Mouse (Mus musculus): ENCODE results near the gene Abcb1b. TPM values are rescaled to one million over a fixed set of nuclear protein-coding genes. Genes with fewer than 3 reads are reported as not detected.
"Not testable (repeated sequence)": the region's sequence is repeated elsewhere in the genome, so short reads cannot be mapped to it uniquely, and the experiment has no call there.

The Abcb1b gene
- 0.44 and 0.82 TPM in 2 replicates for polyA plus RNA-seq (2015; fragmentation: Nextera tagmentation; extraction: Ambion mirVana)

GRCm38 (mm10) chr5:8797987-8798751, at the start of gene Abcb1b:
TSS of gene Abcb1b (plus strand) at chr5:8798147.
- H3K4me2 ChIP-seq: peak within 1 kb of the TSS; percentile 99
- H3K4me3 ChIP-seq: peak within 1 kb of the TSS; percentile 57
- ATAC-seq (replicated peaks): peak; percentile 94
- H3K36me3 ChIP-seq (replicated peaks): no peaks in the 10 kb centered on the region
- H3K9ac ChIP-seq: peak within 1 kb of the TSS; percentile 52
- no peak within 1 kb of the TSS for H3K27ac ChIP-seq
- H3K27me3 ChIP-seq (replicated peaks): no peaks in the 10 kb centered on the region
- under 1% methylated on average over 48 of the region's 48 CpGs for WGBS
- peaks cover 6% of the 10 kb centered on the region; the same call in 1 of the 2 replicates for H3K4me1 ChIP-seq
- no peaks in the 10 kb centered on the region for H3K9me3 ChIP-seq

- no peak overlapping the region for H3K27ac ChIP-seq
- no peak for ATAC-seq (replicated peaks)
- WGBS: 70% methylated on average over 3 of the region's 3 CpGs
- H3K9me3 ChIP-seq: no peaks in the 10 kb centered on the region
- H3K27me3 ChIP-seq (replicated peaks): no peaks in the 10 kb centered on the region
- no peak overlapping the region for H3K4me2 ChIP-seq
- H3K9ac ChIP-seq: no peak overlapping the region
- H3K36me3 ChIP-seq (replicated peaks): no peaks in the 10 kb centered on the region
- no peak overlapping the region for H3K4me3 ChIP-seq
- H3K4me1 ChIP-seq: no peaks in the 10 kb centered on the region
These were observed 25.1 kb upstream of the Abcb1b start for GRCm38 (mm10) chr5:8772866-8773265.

GRCm38 (mm10) chr5:8778311-8778710, 19.6 kb upstream of the Abcb1b start:
- no peak overlapping the region for H3K4me3 ChIP-seq
- H3K9me3 ChIP-seq: no peaks in the 10 kb centered on the region
- 82% methylated on average over 2 of the region's 2 CpGs for WGBS
- no peaks in the 10 kb centered on the region for H3K4me1 ChIP-seq
- no peak overlapping the region for H3K4me2 ChIP-seq
- ATAC-seq (replicated peaks): no peak
- no peak overlapping the region for H3K9ac ChIP-seq
- no peaks in the 10 kb centered on the region for H3K27me3 ChIP-seq (replicated peaks)
- H3K27ac ChIP-seq: no peak overlapping the region
- H3K36me3 ChIP-seq (replicated peaks): no peaks in the 10 kb centered on the region

DNA sequence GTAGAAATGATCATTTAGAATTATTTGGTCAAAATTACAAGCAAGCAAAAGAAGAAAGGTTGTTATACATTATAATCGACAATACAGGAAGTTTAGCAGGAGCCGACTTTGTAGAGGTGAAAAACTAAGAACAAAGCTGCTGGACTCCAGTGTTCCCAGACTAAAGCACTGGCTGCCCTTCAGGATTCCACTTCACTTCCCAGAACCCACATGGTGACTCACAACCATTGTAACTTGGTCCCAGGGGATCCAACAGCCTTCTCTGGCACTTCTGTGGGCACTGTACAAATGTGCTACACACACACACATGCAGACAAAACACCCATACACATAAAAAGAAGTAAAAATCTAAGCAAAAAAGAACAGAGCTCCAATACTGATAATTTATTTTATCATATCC, 19.2 kb upstream of the Abcb1b start:
- Histone ChIP-seq H3K4me2 (no peak overlapping the region), H3K9me3 (no peaks in the 10 kb centered on the region), H3K36me3 (replicated peaks) (no peaks in the 10 kb centered on the region), H3K27ac (no peak overlapping the region), H3K4me1 (no peaks in the 10 kb centered on the region), H3K9ac (no peak overlapping the region), H3K4me3 (no peak overlapping the region), H3K27me3 (replicated peaks) (no peaks in the 10 kb centered on the region)
- 93% methylated on average over 2 of the region's 2 CpGs for WGBS
- no peak for ATAC-seq (replicated peaks)

GRCm38 (mm10) chr5:8792281-8792680, 5.7 kb upstream of the Abcb1b start:
- Histone ChIP-seq H3K4me2 (no peak overlapping the region), H3K4me3 (no peak overlapping the region), H3K4me1 (no peaks in the 10 kb centered on the region), H3K36me3 (replicated peaks) (no peaks in the 10 kb centered on the region), H3K9me3 (no peaks in the 10 kb centered on the region), H3K27ac (no peak overlapping the region), H3K27me3 (replicated peaks) (no peaks in the 10 kb centered on the region), H3K9ac (no peak overlapping the region)
- ATAC-seq (replicated peaks): no peak
- WGBS: 76% methylated on average over 4 of the region's 4 CpGs

DNA sequence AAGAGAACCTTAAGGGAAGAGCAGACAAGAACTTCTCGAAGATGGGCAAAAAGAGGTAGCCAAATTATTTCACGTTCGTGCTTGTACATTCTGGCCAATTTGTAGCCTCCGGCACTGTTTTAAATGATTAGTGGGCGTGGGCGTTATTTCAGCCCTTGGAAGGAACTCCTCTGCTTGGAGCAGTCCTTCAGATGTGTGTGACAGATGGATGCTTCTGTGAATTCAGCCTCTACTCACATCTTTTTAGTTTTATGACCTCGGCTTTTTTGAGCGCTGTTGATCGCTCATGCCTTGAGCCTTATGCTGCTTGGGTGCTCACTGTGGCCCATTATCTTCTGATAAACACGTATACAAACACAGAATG, 787 bp downstream of the Abcb1b start:
- Histone ChIP-seq H3K27ac (no peak overlapping the region), H3K27me3 (replicated peaks) (no peaks in the 10 kb centered on the region), H3K9me3 (no peaks in the 10 kb centered on the region), H3K36me3 (replicated peaks) (no peaks in the 10 kb centered on the region), H3K4me3 (peak overlapping the region; percentile 57), H3K4me1 (peaks cover 6% of the 10 kb centered on the region; the same call in 1 of the 2 replicates), H3K4me2 (peak overlapping the region; percentile 99), H3K9ac (0 out of 2 replicates have a peak overlapping the region, but pooled peaks have one; percentile 52)
- peak; percentile 10; the same call in 1 of the 2 replicates for ATAC-seq (replicated peaks)
- 24% methylated on average over 10 of the region's 10 CpGs for WGBS

DNA sequence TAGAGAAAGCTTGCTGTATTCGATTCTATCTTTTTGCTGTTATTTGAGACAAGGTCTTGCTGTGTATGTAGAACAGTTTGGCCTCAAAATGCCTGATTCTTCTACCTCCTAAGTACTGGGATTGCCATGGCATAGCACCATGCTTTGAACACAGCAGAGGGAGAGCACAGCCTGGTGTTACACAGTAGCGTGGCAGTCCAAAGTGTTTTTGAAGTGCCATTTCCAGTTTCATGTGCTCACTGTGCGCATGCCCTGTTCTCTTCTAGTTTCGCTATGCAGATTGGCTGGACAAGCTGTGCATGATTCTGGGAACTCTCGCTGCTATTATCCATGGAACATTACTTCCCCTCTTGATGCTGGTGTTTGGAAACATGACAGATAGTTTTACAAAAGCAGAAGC, 7.8 kb downstream of the Abcb1b start:
- Histone ChIP-seq H3K27me3 (replicated peaks) (no peaks in the 10 kb centered on the region), H3K9ac (no peak overlapping the region), H3K4me2 (no peak overlapping the region), H3K27ac (no peak overlapping the region), H3K4me3 (no peak overlapping the region), H3K36me3 (replicated peaks) (no peaks in the 10 kb centered on the region), H3K4me1 (no peaks in the 10 kb centered on the region), H3K9me3 (no peaks in the 10 kb centered on the region)
- WGBS: 87% methylated on average over 5 of the region's 5 CpGs
- no peak for ATAC-seq (replicated peaks)

- no peak overlapping the region for H3K9ac ChIP-seq
- no peaks in the 10 kb centered on the region for H3K4me1 ChIP-seq
- no peak for ATAC-seq (replicated peaks)
- no peak overlapping the region for H3K4me3 ChIP-seq
- H3K4me2 ChIP-seq: no peak overlapping the region
- no peaks in the 10 kb centered on the region for H3K27me3 ChIP-seq (replicated peaks)
- H3K36me3 ChIP-seq (replicated peaks): no peaks in the 10 kb centered on the region
- no peak overlapping the region for H3K27ac ChIP-seq
- H3K9me3 ChIP-seq: no peaks in the 10 kb centered on the region
- 84% methylated on average over 9 of the region's 9 CpGs for WGBS
These were observed 9.4 kb downstream of the Abcb1b start for GRCm38 (mm10) chr5:8807137-8808004.

GRCm38 (mm10) chr5:8813872-8814271, 15.9 kb downstream of the Abcb1b start:
- ATAC-seq (replicated peaks): no peak
- WGBS: 89% methylated on average over 1 of the region's 1 CpGs

GRCm38 (mm10) chr5:8819635-8820591, 22.0 kb downstream of the Abcb1b start:
- H3K9ac ChIP-seq: peak overlapping the region; percentile 27; the same call in 1 of the 2 replicates

More at GRCm38 (mm10) chr5:8813872-8814271, 15.9 kb downstream of the Abcb1b start:
- Histone ChIP-seq H3K9ac (no peak overlapping the region), H3K4me1 (no peaks in the 10 kb centered on the region), H3K36me3 (replicated peaks) (no peaks in the 10 kb centered on the region), H3K4me3 (no peak overlapping the region), H3K27me3 (replicated peaks) (no peaks in the 10 kb centered on the region), H3K9me3 (no peaks in the 10 kb centered on the region), H3K4me2 (no peak overlapping the region), H3K27ac (no peak overlapping the region)

DNA sequence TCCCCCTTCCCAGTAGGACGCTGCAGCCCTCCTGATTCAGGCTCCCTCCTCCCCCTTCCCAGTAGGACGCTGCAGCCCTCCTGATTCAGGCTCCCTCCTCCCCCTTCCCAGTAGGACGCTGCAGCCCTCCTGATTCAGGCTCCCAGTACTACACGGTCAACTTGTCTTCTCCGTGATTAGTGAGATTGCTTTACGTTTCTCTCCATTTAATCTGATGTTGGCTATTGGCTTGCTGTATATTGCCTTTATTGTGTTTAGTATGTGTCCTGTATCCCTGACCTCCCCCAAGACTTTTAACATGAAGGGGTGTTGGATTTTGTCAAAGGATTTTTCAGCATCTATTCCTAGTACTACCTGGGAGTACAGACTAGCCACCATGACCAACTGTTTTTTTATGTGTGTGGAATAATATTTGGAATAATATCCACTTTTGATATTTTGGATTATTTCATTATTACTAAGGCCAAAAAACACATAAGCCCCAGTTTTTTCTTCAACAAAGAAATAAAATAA, 22.7 kb downstream of the Abcb1b start:
- H3K4me1 ChIP-seq; H3K9me3 ChIP-seq; H3K9ac ChIP-seq; H3K27me3 ChIP-seq (replicated peaks); H3K36me3 ChIP-seq (replicated peaks); H3K27ac ChIP-seq: not testable (repeated sequence)
- peak overlapping the region; percentile 36; the same call in 1 of the 2 replicates for H3K4me3 ChIP-seq
- peak overlapping the region; percentile 59 for H3K4me2 ChIP-seq
- WGBS: 2% methylated on average over 5 of the region's 6 CpGs
- peak; percentile 64; the same call in 1 of the 2 replicates for ATAC-seq (replicated peaks)

More at GRCm38 (mm10) chr5:8819635-8820591, 22.0 kb downstream of the Abcb1b start:
- no peak overlapping the region for H3K27ac ChIP-seq
- peaks cover 8% of the 10 kb centered on the region for H3K4me1 ChIP-seq
- WGBS: 10% methylated on average over 8 of the region's 8 CpGs
- no peaks in the 10 kb centered on the region for H3K27me3 ChIP-seq (replicated peaks)
- no peaks in the 10 kb centered on the region for H3K9me3 ChIP-seq
- H3K4me2 ChIP-seq: peak overlapping the region; percentile 59
- peak overlapping the region; percentile 36 for H3K4me3 ChIP-seq
- H3K36me3 ChIP-seq (replicated peaks): no peaks in the 10 kb centered on the region
- peak; percentile 68 for ATAC-seq (replicated peaks)

All from midbrain, embryonic 15.5 days (tissue).